Mouse (Mus musculus) embryonic stem cell, embryonic (primary cell): ENCODE results near the gene Ftsj1.

ENCODE experiments used
- CTCF ChIA-PET, 4 experiments: fragments of 300-600 bp in 2 of 4; fragments of 350-600 bp in 2 of 4; sonication (Branson Sonifier 250); formaldehyde crosslinking; loops; one replicate each; lab custom pipeline; 2022; ENCODE audit warnings: inconsistent platforms in 2 of 4; lab: Charles Lee
- POLR2A ChIA-PET, 4 experiments: fragments of 300-600 bp in 2 of 4; fragments of 350-600 bp in 2 of 4; sonication (Branson Sonifier 250); formaldehyde crosslinking; loops; one replicate each; lab custom pipeline; 2022; ENCODE audit warnings: antibody characterized with exemption in 4 of 4, inconsistent platforms in 1 of 4; lab: Charles Lee

Gene Ftsj1

GRCm38 (mm10) chrX:8193419-8193723 is 58.8 kb downstream of the Ftsj1 start, which contains the start of gene Ebp:
TSS of gene Ebp (minus strand) at chrX:8193512.
- POLR2A ChIA-PET = interaction anchor here (0.7 to 4.1 kb wide), 19 partner anchors 10 to 246 kb away, joined by 3 to 27 read pairs (median 5); partner anchors contain the start of genes Rbm3 (in 2 of the 4), Wdr13 (in 2 of the 4), Hdac6 (in 1 of the 4) and Porcn (in 1 of the 4)

GRCm38 (mm10) chrX:8192640-8193418 is 59.4 kb downstream of the Ftsj1 start:
- POLR2A ChIA-PET = interaction anchor here (0.6 to 4.1 kb wide), 44 partner anchors 8 to 496 kb away, joined by 3 to 27 read pairs (median 5); partner anchors contain the start of genes Rbm3 (in 3 of the 4), Porcn (in 2 of the 4), Wdr13 (in 2 of the 4) and Gpkow (in 1 of the 4)
- CTCF ChIA-PET = interaction anchor here in 1 of 4 experiments (1.0 kb wide), 1 partner anchor 52 kb away, joined by 3 read pairs; no protein-coding TSS in a partner anchor

More at GRCm38 (mm10) chrX:8193419-8193723, 58.8 kb downstream of the Ftsj1 start, which contains the start of gene Ebp:
- CTCF ChIA-PET = no interaction called here

- POLR2A ChIA-PET = interaction anchor here (0.6 to 4.1 kb wide), 49 partner anchors 8 to 495 kb away, joined by 3 to 27 read pairs (median 4); partner anchors contain the start of genes Rbm3 (in 3 of the 4), Porcn (in 2 of the 4), Gpkow (in 1 of the 4) and Hdac6 (in 1 of the 4)
- CTCF ChIA-PET = interaction anchor here in 1 of 4 experiments (1.0 kb wide), 1 partner anchor 52 kb away, joined by 3 read pairs; no protein-coding TSS in a partner anchor
Observed at GRCm38 (mm10) chrX:8192126-8192639, 60.0 kb downstream of the Ftsj1 start.
